Mouse (Mus musculus) stomach, embryonic 14.5 days (tissue): ENCODE measurements at regions not wholly inside any gene's neighbourhood (a gene's known extent, or its start where the extent isn't known, plus 50 kb on each side); places are given as distances from the start of the nearest gene placed in this dataset.

ENCODE experiments used
- ATAC-seq: fragments of 200-750 bp; cut with Nextera tagmentation; 2 replicates; pipeline ENCODE4 v1.8.0; 2017; ENCODE audit warnings: low read depth, moderate TSS enrichment; ENCODE audit not compliant: insufficient number of reproducible peaks, insufficient read depth, low FRiP score
- H3K27ac ChIP-seq: fragments of 300-500 bp; sonication (generic); 2 replicates; pipeline ENCODE4 v1.5.1; 2014; ENCODE audit warnings: mild to moderate bottlenecking, low read length, moderate library complexity, mixed read lengths
- H3K27me3 ChIP-seq: fragments of 300-500 bp; sonication (generic); 2 replicates; pipeline ENCODE4 v1.6.1; 2014; ENCODE audit warnings: low read length, control low read depth, mixed read lengths; ENCODE audit not compliant: control insufficient read depth, insufficient read depth
- H3K36me3 ChIP-seq: fragments of 300-500 bp; sonication (generic); 2 replicates; pipeline ENCODE4 v1.6.1; 2014; ENCODE audit warnings: mild to moderate bottlenecking, control low read depth, low read length, moderate library complexity, mixed read lengths; ENCODE audit not compliant: control insufficient read depth, insufficient read depth
- H3K4me1 ChIP-seq: fragments of 300-500 bp; sonication (generic); 2 replicates; pipeline ENCODE4 v1.6.1; 2014; ENCODE audit warnings: low read length, control low read depth, mixed read lengths; ENCODE audit not compliant: control insufficient read depth, insufficient read depth
- H3K4me2 ChIP-seq: fragments of 300-500 bp; sonication (generic); replicated peaks from 2 replicates; pipeline ENCODE4 v1.6.1; 2014; ENCODE audit warnings: low read depth, low read length, control low read depth
- H3K4me3 ChIP-seq: fragments of 300-500 bp; sonication (generic); 2 replicates; pipeline ENCODE4 v1.5.1; 2014; ENCODE audit warnings: low read depth, low read length, control low read depth
- H3K9ac ChIP-seq: fragments of 300-500 bp; sonication (generic); replicated peaks from 2 replicates; pipeline ENCODE4 v1.6.1; 2014; ENCODE audit warnings: low read depth, mild to moderate bottlenecking, control low read depth, low read length, moderate library complexity, mixed read lengths
- H3K9me3 ChIP-seq: fragments of 300-500 bp; sonication (generic); 2 replicates; pipeline ENCODE4 v1.6.1; 2016; ENCODE audit warnings: low read depth, low read length, control low read depth; ENCODE audit not compliant: control insufficient read depth
- whole genome bisulfite sequencing: fragments of 180-500 bp; shearing (Covaris S2); extraction: QIAGEN DNeasy Blood & Tissue Kit; methylation state at CpG from one replicate; pipeline ENCODE4 v1.1.7; 2014; 5-methylcytosine and 5-hydroxymethylcytosine counted together

GRCm38 (mm10) chr11:19138831-19139230, 120.0 kb upstream of the Meis1 start:
- H3K4me3 ChIP-seq: no peak overlapping the region
- WGBS: 83% methylated on average over 2 of the region's 2 CpGs
- no peaks in the 10 kb centered on the region for H3K4me1 ChIP-seq
- no peak overlapping the region for H3K4me2 ChIP-seq
- no peaks in the 10 kb centered on the region for H3K36me3 ChIP-seq
- no peaks in the 10 kb centered on the region for H3K9me3 ChIP-seq
- H3K27me3 ChIP-seq: no peaks in the 10 kb centered on the region
- ATAC-seq: no peak
- no peak overlapping the region for H3K27ac ChIP-seq
- H3K9ac ChIP-seq: no peak overlapping the region

DNA sequence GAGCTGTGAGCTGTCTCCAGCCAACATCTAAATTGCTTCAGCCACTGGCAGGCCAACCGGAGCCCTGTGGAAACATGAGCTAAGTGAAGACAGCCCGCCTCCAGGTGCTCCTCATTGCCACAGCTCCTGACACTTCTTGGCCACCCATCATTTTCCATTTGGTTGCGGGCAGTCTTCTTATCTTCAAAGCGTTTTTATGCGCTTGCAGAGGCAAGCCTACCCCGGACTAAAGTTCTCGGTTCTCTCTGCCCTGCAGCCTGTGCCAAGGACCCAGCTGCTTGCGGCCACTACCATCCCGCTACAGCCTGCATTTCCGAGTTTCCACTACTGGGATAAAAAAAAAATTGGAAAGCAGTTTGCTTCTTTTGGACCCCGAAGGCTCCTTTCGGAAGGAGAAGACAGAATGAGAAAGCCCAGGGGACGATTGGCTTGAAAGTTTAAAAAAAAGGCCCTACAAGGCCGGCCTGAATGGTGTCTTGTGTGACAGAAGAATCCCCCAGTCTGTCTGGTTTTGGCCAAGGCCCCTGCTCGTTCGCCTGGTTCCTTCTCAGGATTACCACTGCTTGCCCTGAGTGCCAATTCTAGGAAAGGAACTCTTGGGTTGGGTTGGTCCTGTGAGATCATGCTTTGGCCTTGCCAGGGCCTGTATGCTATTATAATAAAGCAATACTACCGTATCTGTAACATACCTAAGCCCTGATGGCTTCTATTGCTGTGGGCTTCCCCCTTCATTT, 124.6 kb upstream of the Meis1 start:
- ATAC-seq: no peak
- Histone ChIP-seq H3K36me3 (no peaks in the 10 kb centered on the region), H3K27me3 (no peaks in the 10 kb centered on the region), H3K4me3 (no peak overlapping the region), H3K4me1 (no peaks in the 10 kb centered on the region), H3K27ac (no peak overlapping the region), H3K9ac (no peak overlapping the region), H3K4me2 (no peak overlapping the region), H3K9me3 (no peaks in the 10 kb centered on the region)
- 68% methylated on average over 17 of the region's 17 CpGs for WGBS

GRCm38 (mm10) chr11:19144506-19144905, 125.7 kb upstream of the Meis1 start:
- Histone ChIP-seq H3K9ac (no peak overlapping the region), H3K4me3 (no peak overlapping the region), H3K4me1 (no peaks in the 10 kb centered on the region), H3K27ac (no peak overlapping the region), H3K27me3 (no peaks in the 10 kb centered on the region), H3K9me3 (no peaks in the 10 kb centered on the region), H3K36me3 (no peaks in the 10 kb centered on the region), H3K4me2 (no peak overlapping the region)
- 90% methylated on average over 6 of the region's 6 CpGs for WGBS
- ATAC-seq: no peak

DNA sequence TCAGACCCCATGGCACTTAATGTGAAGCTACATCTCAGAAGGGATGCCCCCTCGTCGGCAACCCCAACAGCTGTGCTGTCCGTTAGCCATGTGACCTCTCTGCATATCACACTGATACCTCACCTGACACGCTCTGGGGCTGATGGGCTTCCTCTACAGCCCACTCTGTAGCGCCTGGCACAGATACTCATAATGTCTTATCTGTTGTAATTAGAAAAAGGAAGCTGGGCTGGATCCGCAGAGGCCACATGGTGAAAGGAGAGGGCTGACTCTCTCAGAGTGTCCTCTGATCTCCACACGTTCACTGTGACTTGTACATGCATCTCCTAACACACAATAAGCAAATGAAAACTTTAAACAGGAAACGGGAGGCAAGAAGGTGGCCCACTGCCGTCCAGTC, 126.5 kb upstream of the Meis1 start:
- H3K27me3 ChIP-seq: no peaks in the 10 kb centered on the region
- WGBS: 68% methylated on average over 9 of the region's 9 CpGs
- no peak overlapping the region for H3K27ac ChIP-seq
- no peaks in the 10 kb centered on the region for H3K9me3 ChIP-seq
- H3K4me2 ChIP-seq: no peak overlapping the region
- H3K36me3 ChIP-seq: no peaks in the 10 kb centered on the region
- ATAC-seq: no peak
- H3K4me1 ChIP-seq: no peaks in the 10 kb centered on the region
- H3K9ac ChIP-seq: no peak overlapping the region
- H3K4me3 ChIP-seq: no peak overlapping the region

DNA sequence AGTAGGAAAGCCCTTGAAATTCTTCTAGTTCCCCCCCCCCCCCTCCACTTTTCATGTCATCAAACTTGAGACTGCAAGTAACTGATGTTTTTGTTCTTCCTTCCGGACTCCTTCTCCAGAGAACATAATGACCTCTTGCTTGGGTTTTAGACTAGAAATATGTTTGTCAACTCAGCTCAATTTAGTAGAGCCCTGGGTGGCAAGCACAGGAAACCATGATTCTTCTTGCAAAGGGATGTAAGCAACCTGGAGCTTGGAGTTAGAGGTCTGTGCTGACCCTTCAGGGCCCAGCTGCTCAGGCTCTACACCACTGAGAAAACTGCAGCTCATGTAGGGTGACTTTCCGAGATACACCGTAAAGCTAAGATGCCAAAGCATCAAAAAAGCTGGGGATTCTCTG, 127.2 kb upstream of the Meis1 start:
- no peak overlapping the region for H3K4me3 ChIP-seq
- no peaks in the 10 kb centered on the region for H3K36me3 ChIP-seq
- ATAC-seq: no peak
- 65% methylated on average over 3 of the region's 3 CpGs for WGBS
- no peaks in the 10 kb centered on the region for H3K9me3 ChIP-seq
- H3K9ac ChIP-seq: no peak overlapping the region
- no peak overlapping the region for H3K4me2 ChIP-seq
- H3K27me3 ChIP-seq: no peaks in the 10 kb centered on the region
- H3K27ac ChIP-seq: no peak overlapping the region
- H3K4me1 ChIP-seq: no peaks in the 10 kb centered on the region

GRCm38 (mm10) chr11:19151026-19151425, 132.2 kb upstream of the Meis1 start:
- H3K9me3 ChIP-seq: no peaks in the 10 kb centered on the region
- no peaks in the 10 kb centered on the region for H3K4me1 ChIP-seq
- H3K27me3 ChIP-seq: no peaks in the 10 kb centered on the region
- no peaks in the 10 kb centered on the region for H3K36me3 ChIP-seq
- H3K4me2 ChIP-seq: no peak overlapping the region
- no peak for ATAC-seq
- H3K9ac ChIP-seq: no peak overlapping the region
- H3K4me3 ChIP-seq: no peak overlapping the region
- WGBS: 85% methylated on average over 3 of the region's 3 CpGs
- H3K27ac ChIP-seq: no peak overlapping the region

GRCm38 (mm10) chr11:19153714-19154113, 134.9 kb upstream of the Meis1 start:
- Histone ChIP-seq H3K27ac (no peak overlapping the region), H3K27me3 (no peaks in the 10 kb centered on the region), H3K4me1 (no peaks in the 10 kb centered on the region), H3K9ac (no peak overlapping the region), H3K4me3 (no peak overlapping the region), H3K36me3 (no peaks in the 10 kb centered on the region), H3K4me2 (no peak overlapping the region), H3K9me3 (no peaks in the 10 kb centered on the region)
- no peak for ATAC-seq
- WGBS: 41% methylated on average over 4 of the region's 4 CpGs

- Histone ChIP-seq H3K9me3 (no peaks in the 10 kb centered on the region), H3K27ac (no peak overlapping the region), H3K4me2 (no peak overlapping the region), H3K36me3 (no peaks in the 10 kb centered on the region), H3K4me1 (no peaks in the 10 kb centered on the region), H3K27me3 (no peaks in the 10 kb centered on the region), H3K9ac (no peak overlapping the region), H3K4me3 (no peak overlapping the region)
- WGBS: 86% methylated on average over 4 of the region's 4 CpGs
- no peak for ATAC-seq
These were observed 136.2 kb upstream of the Meis1 start for GRCm38 (mm10) chr11:19154813-19155616.
